Mouse (Mus musculus) ovary, postnatal 36 days (tissue): ENCODE data around the gene Psmc3.
"Not testable (repeated sequence)": the region's sequence is repeated elsewhere in the genome, so short reads cannot be mapped to it uniquely, and the experiment has no call there.

Source experiments
- DNase-seq: peaks from one replicate; pipeline ENCODE4 v3.0.0; 2022; ENCODE audit warnings: low spot score, mixed read lengths

Gene Psmc3

GRCm38 (mm10) chr2:91053934-91054382 lies at the start of gene Psmc3:
Gene Psmc3 (plus strand): TSS chr2:91054009.
- DNase-seq = peak; percentile 97

GRCm38 (mm10) chr2:91008536-91008935 lies 45.3 kb upstream of the Psmc3 start:
- DNase-seq = no peak

- no peak for DNase-seq
Observed at GRCm38 (mm10) chr2:91013881-91014280, 39.9 kb upstream of the Psmc3 start.

- DNase-seq = no peak
Observed at GRCm38 (mm10) chr2:91015386-91015785, 38.4 kb upstream of the Psmc3 start.

- DNase-seq = no peak
Observed at GRCm38 (mm10) chr2:91018061-91018788, 35.6 kb upstream of the Psmc3 start.

- no peak for DNase-seq
Observed at GRCm38 (mm10) chr2:91019911-91020310, 33.9 kb upstream of the Psmc3 start.

GRCm38 (mm10) chr2:91022266-91022665 lies 31.5 kb upstream of the Psmc3 start:
- not testable (repeated sequence) for DNase-seq

GRCm38 (mm10) chr2:91023131-91023530 lies 30.7 kb upstream of the Psmc3 start:
- no peak for DNase-seq

- DNase-seq = no peak
Observed at GRCm38 (mm10) chr2:91023956-91024355, 29.9 kb upstream of the Psmc3 start.

- DNase-seq = no peak
Observed at GRCm38 (mm10) chr2:91025081-91025516, 28.7 kb upstream of the Psmc3 start.

GRCm38 (mm10) chr2:91026491-91026890 lies 27.3 kb upstream of the Psmc3 start:
- DNase-seq = no peak

GRCm38 (mm10) chr2:91027391-91028214 lies 26.2 kb upstream of the Psmc3 start:
- DNase-seq = no peak

GRCm38 (mm10) chr2:91031216-91031615 lies 22.6 kb upstream of the Psmc3 start:
- DNase-seq = no peak

- DNase-seq = no peak
Observed at GRCm38 (mm10) chr2:91033000-91033399, 20.8 kb upstream of the Psmc3 start.

- DNase-seq = peak; percentile 65
Observed at GRCm38 (mm10) chr2:91035385-91035784, 18.4 kb upstream of the Psmc3 start, which contains the start of gene Rapsn. Gene Rapsn (plus strand): TSS chr2:91035620.

- no peak for DNase-seq
Observed at GRCm38 (mm10) chr2:91041786-91042185, 12.0 kb upstream of the Psmc3 start.

- DNase-seq = no peak
Observed at GRCm38 (mm10) chr2:91042651-91043398, 11.0 kb upstream of the Psmc3 start.

GRCm38 (mm10) chr2:91044727-91045126 lies 9.1 kb upstream of the Psmc3 start:
- DNase-seq = no peak

GRCm38 (mm10) chr2:91045805-91046204 lies 8.0 kb upstream of the Psmc3 start:
- DNase-seq = not testable (repeated sequence)

GRCm38 (mm10) chr2:91047359-91047758 lies 6.5 kb upstream of the Psmc3 start:
- DNase-seq = no peak

GRCm38 (mm10) chr2:91051917-91052316 lies 1.9 kb upstream of the Psmc3 start:
- no peak for DNase-seq

- DNase-seq = no peak
Observed at GRCm38 (mm10) chr2:91052752-91053151, 1.1 kb upstream of the Psmc3 start.
